In genomic region chr4:116074861-116075620, GRCm38 (mm10) we compare ENCODE assay signal across 7 mouse cellular contexts. TPM values are rescaled to one million over a fixed set of nuclear protein-coding genes. Genes with fewer than 3 reads are reported as not detected.
DNase-seq lines count a peak whose midpoint lies in the region; ATAC-seq lines count a peak whose summit lies in the region.

Gene Uqcrh (minus strand): TSS chr4:116075071.
Gene Lrrc41 (plus strand): TSS chr4:116075269.

- peak within 1 kb of the TSS; percentile 87 for H3K4me2 ChIP-seq in embryonic facial prominence, embryonic 12.5 days (replicated peaks)
- H3K4me2 ChIP-seq in limb, embryonic 11.5 days (ENCODE audit: low read depth, severe bottlenecking), result peak within 1 kb of the TSS; percentile 57
- H3K4me2 ChIP-seq in midbrain, embryonic 14.5 days (ENCODE audit: low read length), result peak within 1 kb of the TSS; percentile 93

- ATAC-seq in embryonic facial prominence, embryonic 12.5 days (ENCODE audit: insufficient number of reproducible peaks, insufficient read depth, low FRiP score, low TSS enrichment), result peak; percentile 91
- peak; percentile 94 for ATAC-seq in limb, embryonic 11.5 days (ENCODE audit: insufficient number of reproducible peaks, low FRiP score, low TSS enrichment, low read depth)
- peak; percentile 94 for ATAC-seq in midbrain, embryonic 14.5 days (ENCODE audit: low FRiP score, low TSS enrichment)

- peak; percentile 95 for DNase-seq in adrenal gland, postnatal 25 days
- DNase-seq in heart, adult 11 months, result peak; percentile 99
- DNase-seq in kidney, adult 18-20 months, result peak; percentile 96
- peak; percentile 96 for DNase-seq in limb, embryonic 11.5 days (ENCODE audit: low spot score)
- peak; percentile 98 for DNase-seq in midbrain, embryonic 14.5 days
- peak; percentile 87 to 94 for DNase-seq in spleen, adult 18-20 months

- H3K27ac ChIP-seq in embryonic facial prominence, embryonic 12.5 days, result peak within 1 kb of the TSS; percentile 98
- H3K27ac ChIP-seq in limb, embryonic 11.5 days (replicated peaks; ENCODE audit: low read depth, low read length), result peak within 1 kb of the TSS; percentile 98
- peak within 1 kb of the TSS; percentile 96 for H3K27ac ChIP-seq in midbrain, embryonic 14.5 days (replicated peaks; ENCODE audit: low read depth, low read length)

- peak within 1 kb of the TSS; percentile 97 for H3K9ac ChIP-seq in embryonic facial prominence, embryonic 12.5 days
- H3K9ac ChIP-seq in limb, embryonic 11.5 days (ENCODE audit: low read length), result peak within 1 kb of the TSS; percentile 98
- peak within 1 kb of the TSS; percentile 95 for H3K9ac ChIP-seq in midbrain, embryonic 14.5 days (replicated peaks; ENCODE audit: low read length)

- peak within 1 kb of the TSS; percentile 91 for H3K4me3 ChIP-seq in embryonic facial prominence, embryonic 12.5 days
- H3K4me3 ChIP-seq in limb, embryonic 11.5 days (ENCODE audit: low read depth, low read length), result peak within 1 kb of the TSS; percentile 99
- H3K4me3 ChIP-seq in midbrain, embryonic 14.5 days (replicated peaks; ENCODE audit: low read depth, low read length), result peak within 1 kb of the TSS; percentile 96

- peaks cover 28% of the 10 kb centered on the region for H3K4me1 ChIP-seq in embryonic facial prominence, embryonic 12.5 days
- peaks cover 14% of the 10 kb centered on the region for H3K4me1 ChIP-seq in limb, embryonic 11.5 days (ENCODE audit: control insufficient read depth, insufficient read depth, low read length)
- peaks cover 25% of the 10 kb centered on the region for H3K4me1 ChIP-seq in midbrain, embryonic 14.5 days (ENCODE audit: control insufficient read depth, insufficient read depth, low read length)

- H3K36me3 ChIP-seq in embryonic facial prominence, embryonic 12.5 days, result peaks cover 9% of the 10 kb centered on the region
- H3K36me3 ChIP-seq in limb, embryonic 11.5 days (ENCODE audit: control insufficient read depth, insufficient read depth, low read length), result 0 out of 2 replicates have a peak, but pooled peaks cover 2% of the 10 kb centered on the region
- peaks cover 4% of the 10 kb centered on the region for H3K36me3 ChIP-seq in midbrain, embryonic 14.5 days (ENCODE audit: control insufficient read depth, insufficient read depth, low read length)

- H3K27me3 ChIP-seq in embryonic facial prominence, embryonic 12.5 days, result no peaks in the 10 kb centered on the region
- H3K27me3 ChIP-seq in limb, embryonic 11.5 days (ENCODE audit: control insufficient read depth, insufficient read depth, low read length), result no peaks in the 10 kb centered on the region
- no peaks in the 10 kb centered on the region for H3K27me3 ChIP-seq in midbrain, embryonic 14.5 days (ENCODE audit: control insufficient read depth, insufficient read depth, low read length)

- WGBS in embryonic facial prominence, embryonic 12.5 days, result under 1% methylated on average over 55 of the region's 55 CpGs
- WGBS in limb, embryonic 11.5 days, result under 1% methylated on average over 52 of the region's 55 CpGs
- WGBS in midbrain, embryonic 14.5 days, result under 1% methylated on average over 55 of the region's 55 CpGs

- no peaks in the 10 kb centered on the region for H3K9me3 ChIP-seq in embryonic facial prominence, embryonic 12.5 days
- H3K9me3 ChIP-seq in limb, embryonic 11.5 days (ENCODE audit: control insufficient read depth, low read length), result no peaks in the 10 kb centered on the region
- no peaks in the 10 kb centered on the region for H3K9me3 ChIP-seq in midbrain, embryonic 14.5 days (ENCODE audit: control insufficient read depth, low read length)

RNA-seq across cellular contexts. Expression of gene Uqcrh, which starts in this region (rescaled TPM):
- 491 and 520 TPM in 2 replicates for total RNA-seq in adrenal gland, postnatal 25 days (2021)
- polyA plus RNA-seq in embryonic facial prominence, embryonic 12.5 days (2016; fragmentation: Nextera tagmentation; extraction: Ambion mirVana), result 407 and 442 TPM in 2 replicates
- polyA plus RNA-seq in limb, embryonic 11.5 days (2014; fragmentation: Nextera tagmentation; extraction: Ambion mirVana), result 470 and 488 TPM in 2 replicates
- 405 and 483 TPM in 2 replicates for polyA plus RNA-seq in midbrain, embryonic 14.5 days (2014; fragmentation: Nextera tagmentation; extraction: Ambion mirVana)

RNA-seq across cellular contexts. Expression of gene Lrrc41, which starts in this region (rescaled TPM):
- 55.5 and 62.9 TPM in 2 replicates for total RNA-seq in adrenal gland, postnatal 25 days (2021)
- polyA plus RNA-seq in embryonic facial prominence, embryonic 12.5 days (2016; fragmentation: Nextera tagmentation; extraction: Ambion mirVana), result 80.8 and 83.3 TPM in 2 replicates
- 81.4 and 81.6 TPM in 2 replicates for polyA plus RNA-seq in limb, embryonic 11.5 days (2014; fragmentation: Nextera tagmentation; extraction: Ambion mirVana)
- polyA plus RNA-seq in midbrain, embryonic 14.5 days (2014; fragmentation: Nextera tagmentation; extraction: Ambion mirVana), result 72.6 and 75.2 TPM in 2 replicates

Comparison
In these comparisons a context has a peak if more than half of its experiments do, and no peak if none do; other contexts are left out.
1. Peak in every context shown above with its lines: DNase-seq, ATAC-seq, H3K4me3 ChIP-seq and H3K27ac ChIP-seq.